Mouse (Mus musculus): ENCODE measurements around the gene Hoxc9. TPM values are rescaled to one million over a fixed set of nuclear protein-coding genes. Genes with fewer than 3 reads are reported as not detected.

The Hoxc9 gene
- polyA plus RNA-seq, 1 experiment = 2.1 TPM

- peaks cover 12% of the 10 kb centered on the region for H3K27me3 ChIP-seq (ENCODE audit: control insufficient read depth, insufficient read depth, low read length)
- no peak overlapping the region for H3K27ac ChIP-seq (ENCODE audit: control insufficient read depth, insufficient read depth, low read depth, low read length)
- H3K4me3 ChIP-seq (ENCODE audit: control insufficient read depth, low read depth, low read length) = no peak overlapping the region
- no peaks in the 10 kb centered on the region for H3K36me3 ChIP-seq (ENCODE audit: control insufficient read depth, insufficient read depth, low read length)
- TF ChIP-seq CTCF (IDR thresholded peaks at IDR 0.05; ENCODE audit: control insufficient read depth, insufficient read depth, insufficient replicate concordance, low read depth, low read length) (no peak), POLR2A (IDR thresholded peaks at IDR 0.05; ENCODE audit: control insufficient read depth, low read depth, low read length) (no peak)
- peaks cover 6% of the 10 kb centered on the region for H3K4me1 ChIP-seq (ENCODE audit: control insufficient read depth, insufficient read depth, low read length)
Observed at GRCm38 (mm10) chr15:102979936-102980335, 3.7 kb downstream of the Hoxc9 start.

- Histone ChIP-seq H3K4me3 (ENCODE audit: control insufficient read depth, low read depth, low read length) (no peak overlapping the region), H3K27me3 (ENCODE audit: control insufficient read depth, insufficient read depth, low read length) (peaks cover 12% of the 10 kb centered on the region), H3K4me1 (ENCODE audit: control insufficient read depth, insufficient read depth, low read length) (peaks cover 6% of the 10 kb centered on the region), H3K27ac (ENCODE audit: control insufficient read depth, insufficient read depth, low read depth, low read length) (no peak overlapping the region), H3K36me3 (ENCODE audit: control insufficient read depth, insufficient read depth, low read length) (no peaks in the 10 kb centered on the region)
- TF ChIP-seq POLR2A (IDR thresholded peaks at IDR 0.05; ENCODE audit: control insufficient read depth, low read depth, low read length) = no peak
- TF ChIP-seq CTCF (IDR thresholded peaks at IDR 0.05; ENCODE audit: control insufficient read depth, insufficient read depth, insufficient replicate concordance, low read depth, low read length) = no peak
Observed at GRCm38 (mm10) chr15:102980352-102980751, 4.1 kb downstream of the Hoxc9 start.

- Histone ChIP-seq H3K27ac (ENCODE audit: control insufficient read depth, insufficient read depth, low read depth, low read length) (no peak overlapping the region), H3K27me3 (ENCODE audit: control insufficient read depth, insufficient read depth, low read length) (peaks cover 12% of the 10 kb centered on the region), H3K4me3 (ENCODE audit: control insufficient read depth, low read depth, low read length) (peak overlapping the region; percentile 24; the same call in 1 of the 2 replicates), H3K4me1 (ENCODE audit: control insufficient read depth, insufficient read depth, low read length) (peaks cover 4% of the 10 kb centered on the region), H3K36me3 (ENCODE audit: control insufficient read depth, insufficient read depth, low read length) (no peaks in the 10 kb centered on the region)
- no peak for TF ChIP-seq CTCF (IDR thresholded peaks at IDR 0.05; ENCODE audit: control insufficient read depth, insufficient read depth, insufficient replicate concordance, low read depth, low read length)
- no peak for TF ChIP-seq POLR2A (IDR thresholded peaks at IDR 0.05; ENCODE audit: control insufficient read depth, low read depth, low read length)
Observed at GRCm38 (mm10) chr15:102980912-102981311, 4.7 kb downstream of the Hoxc9 start.

GRCm38 (mm10) chr15:102981379-102982288 is 5.4 kb downstream of the Hoxc9 start:
- Histone ChIP-seq H3K36me3 (ENCODE audit: control insufficient read depth, insufficient read depth, low read length) (no peaks in the 10 kb centered on the region), H3K27me3 (ENCODE audit: control insufficient read depth, insufficient read depth, low read length) (peaks cover 12% of the 10 kb centered on the region), H3K4me3 (ENCODE audit: control insufficient read depth, low read depth, low read length) (peak overlapping the region; percentile 80), H3K27ac (ENCODE audit: control insufficient read depth, insufficient read depth, low read depth, low read length) (no peak overlapping the region), H3K4me1 (ENCODE audit: control insufficient read depth, insufficient read depth, low read length) (peaks cover 4% of the 10 kb centered on the region)
- TF ChIP-seq CTCF (IDR thresholded peaks at IDR 0.05; ENCODE audit: control insufficient read depth, insufficient read depth, insufficient replicate concordance, low read depth, low read length) = no peak
- no peak for TF ChIP-seq POLR2A (IDR thresholded peaks at IDR 0.05; ENCODE audit: control insufficient read depth, low read depth, low read length)

- H3K4me1 ChIP-seq (ENCODE audit: control insufficient read depth, insufficient read depth, low read length) = peaks cover 4% of the 10 kb centered on the region
- TF ChIP-seq POLR2A (IDR thresholded peaks at IDR 0.05; ENCODE audit: control insufficient read depth, low read depth, low read length) = no peak
- H3K4me3 ChIP-seq (ENCODE audit: control insufficient read depth, low read depth, low read length) = no peak overlapping the region
- H3K27me3 ChIP-seq (ENCODE audit: control insufficient read depth, insufficient read depth, low read length) = peaks cover 13% of the 10 kb centered on the region
- H3K36me3 ChIP-seq (ENCODE audit: control insufficient read depth, insufficient read depth, low read length) = no peaks in the 10 kb centered on the region
- no peak overlapping the region for H3K27ac ChIP-seq (ENCODE audit: control insufficient read depth, insufficient read depth, low read depth, low read length)
Observed at GRCm38 (mm10) chr15:102983716-102984115, 7.5 kb downstream of the Hoxc9 start.

- H3K4me3 ChIP-seq (ENCODE audit: control insufficient read depth, low read depth, low read length) = no peak overlapping the region
- H3K27ac ChIP-seq (ENCODE audit: control insufficient read depth, insufficient read depth, low read depth, low read length) = no peak overlapping the region
- H3K4me1 ChIP-seq (ENCODE audit: control insufficient read depth, insufficient read depth, low read length) = peaks cover 4% of the 10 kb centered on the region
- peaks cover 13% of the 10 kb centered on the region for H3K27me3 ChIP-seq (ENCODE audit: control insufficient read depth, insufficient read depth, low read length)
- no peak for TF ChIP-seq CTCF (IDR thresholded peaks at IDR 0.05; ENCODE audit: control insufficient read depth, insufficient read depth, insufficient replicate concordance, low read depth, low read length)
- no peak for TF ChIP-seq POLR2A (IDR thresholded peaks at IDR 0.05; ENCODE audit: control insufficient read depth, low read depth, low read length)
- H3K36me3 ChIP-seq (ENCODE audit: control insufficient read depth, insufficient read depth, low read length) = no peaks in the 10 kb centered on the region
Observed at GRCm38 (mm10) chr15:102984521-102984920, 8.3 kb downstream of the Hoxc9 start.

- Histone ChIP-seq H3K4me1 (ENCODE audit: control insufficient read depth, insufficient read depth, low read length) (peaks cover 4% of the 10 kb centered on the region), H3K27ac (ENCODE audit: control insufficient read depth, insufficient read depth, low read depth, low read length) (no peak overlapping the region), H3K27me3 (ENCODE audit: control insufficient read depth, insufficient read depth, low read length) (peaks cover 13% of the 10 kb centered on the region), H3K4me3 (ENCODE audit: control insufficient read depth, low read depth, low read length) (no peak overlapping the region), H3K36me3 (ENCODE audit: control insufficient read depth, insufficient read depth, low read length) (no peaks in the 10 kb centered on the region)
- no peak for TF ChIP-seq CTCF (IDR thresholded peaks at IDR 0.05; ENCODE audit: control insufficient read depth, insufficient read depth, insufficient replicate concordance, low read depth, low read length)
- TF ChIP-seq POLR2A (IDR thresholded peaks at IDR 0.05; ENCODE audit: control insufficient read depth, low read depth, low read length) = no peak
Observed at GRCm38 (mm10) chr15:102984925-102985324, 8.7 kb downstream of the Hoxc9 start.

Data from testis, adult 2 months (tissue).